Mouse (Mus musculus) adrenal gland, postnatal 14 days (tissue): Measurements from ENCODE around the gene Dapp1. TPM values are rescaled to one million over a fixed set of nuclear protein-coding genes. Genes with fewer than 3 reads are reported as not detected.
"Not testable (repeated sequence)": the region's sequence is repeated elsewhere in the genome, so short reads cannot be mapped to it uniquely, and the experiment has no call there.

Experiments
- DNase-seq: peaks from one replicate; pipeline ENCODE4 v3.0.0; 2021; ENCODE audit warnings: mixed read lengths
- total RNA-seq: library from RNA; stranded (reverse); gene quantifications from 2 replicates; pipeline ENCODE4 v1.2.3, GENCODE M21; 2021

The Dapp1 gene
- total RNA-seq, 1 experiment from 2014 or later, result 4.9 TPM

DNA sequence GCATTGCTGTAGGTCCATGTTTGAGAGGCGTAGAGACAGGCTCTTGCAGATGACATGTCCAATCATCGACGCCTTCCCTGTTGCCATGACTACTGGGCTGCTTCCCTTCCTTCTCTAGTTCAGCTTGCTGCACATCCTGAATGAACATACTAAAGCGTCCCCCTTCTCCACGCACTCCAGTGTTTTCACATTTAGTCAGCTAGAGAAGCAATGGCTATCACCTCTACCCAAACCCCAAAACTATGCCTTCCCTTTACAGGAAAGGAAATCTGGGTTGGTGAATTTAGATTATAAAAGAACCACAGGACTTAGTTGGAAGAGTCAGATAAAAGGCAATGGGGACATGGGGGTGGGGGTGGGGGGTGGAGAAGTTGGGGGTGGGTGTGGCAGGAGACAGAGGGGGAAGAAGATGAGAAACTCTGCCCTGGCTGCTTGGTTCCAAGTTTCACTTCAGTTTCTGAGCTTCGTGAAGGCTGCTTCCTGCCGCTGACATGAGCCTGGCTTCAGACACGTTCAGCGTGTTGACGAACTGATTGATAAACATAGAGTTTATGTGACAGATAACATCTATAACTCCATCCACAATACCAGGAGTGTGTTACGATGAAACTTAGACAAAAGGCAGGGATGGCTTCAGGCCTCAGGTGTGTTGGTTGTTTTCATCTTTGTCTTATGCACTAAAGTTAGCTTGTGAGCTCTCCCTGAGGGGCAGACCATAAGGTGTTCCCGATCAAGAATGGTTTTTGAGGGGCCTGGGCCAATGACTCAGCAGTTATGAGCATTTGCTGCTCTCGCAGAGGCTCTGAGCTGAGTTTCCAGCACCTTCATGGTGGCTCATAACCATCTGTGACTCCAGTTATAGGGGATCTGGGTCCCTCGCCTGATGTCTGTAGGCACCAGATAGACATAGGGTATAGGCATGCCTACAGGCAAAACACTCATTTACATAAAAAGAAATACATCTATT is 28.1 kb downstream of the Dapp1 start:
- DNase-seq, result peak; percentile 51

DNA sequence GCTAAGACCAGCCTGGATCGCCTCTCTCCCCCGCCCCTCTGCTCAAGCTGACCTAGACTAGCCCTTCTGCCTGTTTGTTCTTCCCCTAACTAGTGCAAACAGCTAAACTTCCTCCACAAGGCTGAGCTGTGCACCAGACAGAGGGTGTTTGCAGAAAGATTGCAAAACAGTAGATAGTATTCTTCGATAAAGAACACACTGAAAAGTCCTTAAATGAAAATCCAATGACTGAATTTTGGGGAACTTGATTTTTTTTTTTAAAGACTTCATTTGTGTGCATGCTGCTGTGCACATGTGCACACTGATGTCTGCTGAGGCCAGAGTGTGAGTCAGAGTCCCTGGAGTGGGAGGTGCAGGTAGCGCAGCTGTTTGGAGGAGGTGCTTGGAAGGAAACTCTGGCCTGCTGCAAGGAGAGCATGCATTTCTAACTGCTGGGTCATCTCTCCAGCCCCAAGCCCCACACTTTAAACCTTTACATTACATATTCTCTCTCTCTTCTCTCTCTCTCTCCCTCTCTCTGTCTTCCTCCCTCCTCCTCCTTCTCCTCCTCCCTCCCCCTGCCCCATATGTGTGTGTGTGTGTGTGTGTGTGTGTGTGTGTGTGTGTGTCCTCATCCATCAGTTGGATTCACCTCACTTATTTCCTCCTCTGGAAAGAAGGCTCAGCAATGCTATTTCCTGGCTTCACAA is 29.0 kb downstream of the Dapp1 start:
- peak; percentile 73 for DNase-seq

DNA sequence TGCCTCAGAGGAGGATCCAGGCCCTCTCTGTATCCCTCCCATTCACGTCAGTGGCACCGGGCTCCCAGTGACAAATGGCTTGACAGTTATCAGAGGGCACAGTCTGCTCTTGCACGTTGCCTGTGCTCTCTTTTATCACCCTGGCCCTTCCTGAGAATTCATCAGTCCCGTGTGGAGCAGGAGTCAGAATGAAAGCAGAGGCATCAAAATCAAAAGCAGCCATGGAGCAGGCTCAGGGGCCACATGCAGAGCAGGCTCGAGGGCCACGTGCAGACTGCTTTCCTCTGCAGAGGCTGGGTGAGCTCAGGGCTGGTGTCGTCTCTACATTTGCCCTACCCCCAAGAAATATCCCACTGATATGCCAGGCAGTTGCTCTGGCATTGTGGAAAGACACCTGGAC is 29.5 kb downstream of the Dapp1 start:
- DNase-seq, result peak; percentile 22

DNA sequence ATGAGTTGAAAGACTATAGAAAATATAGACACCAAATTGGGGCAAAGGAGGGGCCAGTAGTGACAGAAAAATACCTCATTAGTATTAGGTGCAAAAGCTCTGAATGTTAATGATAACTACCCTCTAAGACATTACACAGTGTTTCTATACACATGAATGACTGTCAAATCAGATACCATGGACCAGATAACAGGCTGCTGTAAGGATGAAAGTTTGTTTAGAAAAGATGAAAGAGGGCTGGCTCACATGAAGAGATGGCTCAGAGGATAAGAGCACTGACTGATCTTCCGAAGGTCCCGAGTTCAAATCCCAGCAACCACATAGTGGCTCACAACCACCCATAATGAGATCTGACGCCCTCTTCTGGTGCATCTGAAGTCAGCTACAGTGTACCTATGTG is 30.0 kb downstream of the Dapp1 start:
- DNase-seq, result not testable (repeated sequence)

DNA sequence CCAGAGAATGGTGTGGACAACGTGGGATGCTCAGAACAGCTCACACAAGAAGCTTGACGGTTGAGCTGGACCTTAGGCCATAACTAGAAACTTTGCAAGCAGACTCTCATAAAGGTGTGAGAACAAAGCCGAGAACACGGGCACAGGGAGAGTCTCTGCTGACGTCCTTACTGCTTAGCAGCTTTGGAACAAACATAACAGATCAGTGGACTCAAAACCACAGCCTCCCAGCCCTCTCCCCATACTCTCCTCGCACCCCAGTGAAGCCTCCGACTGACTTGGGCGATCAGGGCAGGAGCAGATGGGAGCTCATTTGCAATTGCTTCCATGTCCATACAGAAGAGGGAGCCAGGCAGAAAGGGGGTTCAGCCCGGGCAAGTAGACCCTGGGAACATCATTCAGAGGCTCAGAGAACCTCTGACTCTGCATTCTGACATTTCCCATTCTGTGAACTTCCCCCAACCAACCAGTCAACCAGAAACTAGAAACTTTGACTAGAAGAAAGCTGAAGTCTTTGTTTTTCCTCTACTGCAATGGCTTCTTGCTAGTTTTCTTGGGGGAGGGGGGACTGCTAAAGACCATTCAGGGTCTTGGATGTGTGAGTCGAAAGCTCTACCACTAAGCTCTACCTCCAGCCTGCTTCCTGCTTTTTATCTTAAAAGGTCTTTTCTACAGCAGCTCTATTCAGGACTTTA is 31.0 kb downstream of the Dapp1 start:
- no peak for DNase-seq

DNA sequence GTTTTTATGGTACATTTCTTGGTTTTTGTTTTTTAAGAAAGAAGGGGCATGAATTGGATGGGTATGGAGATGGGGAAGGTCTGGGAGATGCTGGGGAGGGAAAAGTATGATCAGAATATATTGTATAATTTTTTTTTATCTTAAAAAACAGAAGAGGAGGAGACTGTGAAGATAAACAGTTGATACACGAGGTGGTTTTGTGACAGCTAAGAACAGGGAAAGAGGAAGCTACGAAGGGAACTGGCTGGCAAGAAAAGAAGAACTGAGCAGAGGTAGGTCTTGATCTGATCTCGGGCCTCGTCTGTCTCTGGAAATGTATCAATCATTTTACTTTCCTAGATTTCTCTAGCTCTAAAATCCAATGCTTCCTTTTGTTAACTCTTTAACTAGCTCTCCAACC is 33.8 kb downstream of the Dapp1 start:
- DNase-seq, result no peak

DNA sequence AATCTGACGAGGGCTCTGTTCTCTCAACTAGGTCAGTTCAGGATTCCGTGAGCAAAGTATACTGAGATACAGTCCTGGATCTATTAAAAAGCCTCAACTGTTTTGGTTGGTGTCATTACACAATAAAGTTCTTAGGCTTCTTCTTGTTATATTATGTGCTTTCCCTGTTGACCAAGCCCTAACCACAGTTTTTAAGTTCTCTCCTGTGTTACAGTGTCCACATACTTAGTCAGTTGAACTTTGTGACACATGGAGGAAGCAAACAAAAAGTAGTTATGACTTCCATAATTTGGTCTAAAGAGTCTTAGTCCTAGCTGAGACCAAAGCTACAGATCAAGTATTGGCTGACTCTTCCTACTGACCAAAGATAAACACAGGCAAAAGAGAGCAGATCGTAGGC is 34.5 kb downstream of the Dapp1 start:
- no peak for DNase-seq

DNA sequence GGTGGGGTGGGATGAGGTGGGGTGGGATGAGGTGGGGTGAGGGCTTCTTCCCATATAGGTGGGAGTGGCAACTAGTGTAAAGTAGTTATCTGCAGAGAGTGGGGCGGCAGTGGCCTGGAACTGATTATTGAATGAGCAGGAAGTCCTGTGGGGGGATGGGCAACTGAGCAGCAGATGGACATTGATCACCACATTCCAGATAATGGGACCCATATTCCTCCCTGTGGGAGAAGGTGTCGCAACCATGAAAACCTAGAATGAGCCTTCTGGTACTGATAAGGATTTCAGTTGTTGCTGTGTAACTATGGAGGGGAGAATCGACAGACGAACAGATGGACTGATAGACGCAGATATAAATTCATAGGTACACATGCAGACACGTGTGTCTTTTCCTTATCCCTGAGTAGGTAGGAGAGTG is 37.6 kb downstream of the Dapp1 start:
- DNase-seq, result no peak

DNA sequence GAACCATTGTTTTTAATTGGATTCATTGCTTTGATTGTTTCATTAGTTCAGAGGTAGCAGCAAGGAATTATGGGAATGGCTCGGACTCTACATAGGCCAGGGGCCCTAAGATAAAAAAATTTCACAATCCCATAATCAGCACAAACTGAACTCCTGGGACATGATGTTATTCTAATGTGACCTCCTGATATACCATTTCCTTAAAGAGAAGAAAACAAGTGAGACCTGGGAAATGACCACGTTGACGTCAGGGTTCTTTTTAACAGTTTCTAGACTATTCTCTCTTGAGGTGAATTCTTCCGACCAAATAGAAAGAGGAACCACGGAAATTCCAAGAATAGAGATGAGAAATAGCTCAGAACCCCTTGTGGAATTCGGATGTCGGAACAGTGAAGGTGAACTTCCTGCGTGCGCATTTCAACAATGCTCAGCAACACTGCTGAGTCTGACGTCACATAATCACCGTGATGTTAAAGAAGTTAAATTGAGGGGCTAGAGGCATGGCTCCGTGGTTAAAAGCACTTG is 39.2 kb downstream of the Dapp1 start:
- no peak for DNase-seq

DNA sequence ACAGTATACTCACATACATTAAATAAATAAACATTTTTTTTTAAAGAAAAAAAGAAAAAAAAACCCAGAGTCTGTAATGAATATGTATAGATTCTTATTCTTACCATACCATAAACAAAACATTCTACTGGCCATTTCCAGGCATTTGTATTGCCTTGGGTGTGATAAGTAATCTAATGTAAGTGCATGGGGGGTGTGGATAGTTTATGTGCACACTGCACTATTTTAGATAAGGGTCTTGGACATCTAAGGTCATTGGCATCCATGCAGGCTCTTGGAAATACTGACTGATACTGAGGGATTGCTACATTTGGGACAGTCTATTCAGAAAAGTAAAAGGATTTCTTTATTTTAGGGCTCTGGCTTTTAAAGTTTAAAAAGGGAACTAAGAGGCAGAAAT is 39.8 kb downstream of the Dapp1 start:
- no peak for DNase-seq

DNA sequence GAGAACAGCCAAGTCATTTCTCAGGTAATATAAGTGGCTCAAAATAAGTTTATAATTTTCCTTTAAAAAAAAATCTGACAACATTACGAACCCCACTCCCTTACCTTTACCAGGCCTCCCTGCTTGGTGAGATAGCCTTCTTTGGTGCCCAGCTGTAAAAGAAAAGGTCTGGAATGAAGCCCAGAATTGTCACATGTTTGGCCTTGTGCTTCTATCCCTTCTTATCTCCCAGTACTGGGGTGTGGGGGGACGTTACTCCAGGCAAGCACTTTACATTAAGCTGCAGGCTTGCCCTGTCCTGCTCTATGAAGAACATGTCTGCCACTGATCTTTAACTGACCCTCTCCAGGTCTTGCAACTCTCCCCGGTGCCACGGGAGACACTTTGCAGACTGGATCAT is 40.6 kb downstream of the Dapp1 start:
- peak; percentile 74 for DNase-seq

DNA sequence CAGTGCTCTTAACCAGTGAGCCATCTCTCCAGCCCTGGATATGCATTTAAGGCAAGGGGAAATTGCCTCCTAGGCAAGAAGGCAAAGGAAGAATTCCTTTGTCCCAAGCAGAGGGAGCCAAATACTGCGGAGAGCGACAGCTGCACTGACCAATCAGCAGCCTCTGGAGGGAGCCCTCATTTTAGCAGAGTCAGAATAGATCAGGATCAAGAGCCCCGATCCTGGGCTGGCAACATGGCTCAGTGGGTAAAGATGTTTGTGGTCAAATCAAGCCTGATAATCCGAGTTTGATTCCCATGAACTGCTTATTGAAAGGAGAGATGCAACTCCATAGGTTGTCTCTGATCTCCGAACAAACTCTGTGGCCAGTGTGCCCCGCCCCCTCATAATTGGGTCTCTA is 42.7 kb downstream of the Dapp1 start:
- peak; percentile 79 for DNase-seq

DNA sequence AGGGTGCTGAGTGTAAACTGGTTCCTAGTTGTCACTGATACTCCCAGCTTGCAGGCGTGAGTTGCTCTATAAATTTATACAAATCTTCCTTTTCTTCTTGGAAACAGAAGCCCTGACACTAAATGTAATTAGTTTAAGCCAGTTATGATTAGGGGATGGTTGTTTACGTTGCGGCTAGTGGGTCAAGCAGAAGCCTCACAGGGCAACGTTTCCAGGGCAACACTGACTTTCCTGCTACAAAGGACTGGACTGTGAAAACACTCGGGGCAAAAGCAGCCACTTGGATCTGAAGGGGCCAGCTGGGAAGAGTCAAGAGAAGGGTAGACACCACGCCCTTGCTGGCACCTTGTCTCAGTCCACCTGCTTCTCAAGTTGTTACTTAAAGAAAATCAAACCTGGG is 44.8 kb downstream of the Dapp1 start:
- DNase-seq, result no peak

DNA sequence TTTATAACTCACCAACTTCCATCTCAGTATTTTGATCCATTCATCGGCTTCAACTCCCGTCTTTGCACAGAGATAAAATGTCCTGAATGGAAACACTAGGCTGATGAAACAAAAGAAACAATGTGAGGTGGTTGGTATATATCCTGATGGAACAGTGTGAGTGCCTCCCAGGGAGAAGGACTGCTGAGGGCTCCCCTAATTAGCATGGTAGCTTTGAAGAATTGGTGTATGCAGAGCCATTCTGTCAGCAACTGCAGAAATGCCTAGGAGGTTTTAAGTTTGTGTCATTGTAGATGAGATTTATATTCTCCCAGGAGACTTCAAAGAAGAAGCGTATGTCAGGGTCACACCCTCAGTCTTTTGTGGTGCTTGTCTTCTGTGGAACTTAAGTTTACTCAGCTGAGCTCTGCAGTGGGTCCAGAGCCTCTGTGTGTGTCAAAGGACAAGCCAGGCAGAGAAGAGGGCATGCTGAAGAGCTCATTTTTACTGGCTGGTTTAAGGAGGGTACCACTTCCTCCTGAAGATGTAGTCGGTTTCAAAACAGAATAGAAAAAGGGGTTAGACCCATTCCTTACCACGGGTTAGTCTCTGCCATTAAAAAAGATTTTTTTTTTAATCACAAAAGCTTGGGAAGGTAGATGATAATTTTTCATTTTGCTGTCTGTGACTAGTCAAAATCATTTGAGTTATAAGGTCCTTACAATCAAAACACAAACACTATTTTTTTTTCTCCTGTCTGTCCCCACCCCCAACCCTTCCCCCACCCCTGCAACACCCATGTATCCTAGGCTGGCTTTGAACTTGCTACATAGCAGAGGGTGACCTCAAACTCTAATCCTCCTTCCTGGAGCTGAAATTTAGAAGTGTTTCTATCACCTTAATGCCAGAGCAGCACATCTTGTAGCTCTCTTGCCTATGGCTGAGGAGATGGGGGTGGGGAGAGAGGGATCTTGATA is 45.5 kb downstream of the Dapp1 start:
- DNase-seq, result no peak

DNA sequence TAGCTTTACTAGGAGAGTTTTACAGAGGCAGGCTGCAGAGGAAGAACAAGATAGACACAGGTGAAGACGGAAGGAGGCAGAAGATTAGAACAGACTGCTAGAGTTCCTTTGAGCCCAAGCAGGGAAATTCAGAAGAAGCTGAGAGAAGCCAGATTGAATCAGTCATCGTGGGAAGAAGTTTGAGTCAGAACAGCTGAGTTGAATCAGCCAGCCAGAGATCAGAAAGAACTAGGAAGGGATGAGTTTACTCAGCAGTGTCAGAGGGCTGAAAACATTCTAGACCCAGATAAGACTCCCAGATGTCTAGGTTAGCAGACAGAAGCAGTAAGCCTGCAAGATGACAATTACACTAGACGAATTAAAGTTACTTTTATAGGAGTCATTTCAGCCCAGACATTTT is 47.4 kb downstream of the Dapp1 start:
- no peak for DNase-seq

DNA sequence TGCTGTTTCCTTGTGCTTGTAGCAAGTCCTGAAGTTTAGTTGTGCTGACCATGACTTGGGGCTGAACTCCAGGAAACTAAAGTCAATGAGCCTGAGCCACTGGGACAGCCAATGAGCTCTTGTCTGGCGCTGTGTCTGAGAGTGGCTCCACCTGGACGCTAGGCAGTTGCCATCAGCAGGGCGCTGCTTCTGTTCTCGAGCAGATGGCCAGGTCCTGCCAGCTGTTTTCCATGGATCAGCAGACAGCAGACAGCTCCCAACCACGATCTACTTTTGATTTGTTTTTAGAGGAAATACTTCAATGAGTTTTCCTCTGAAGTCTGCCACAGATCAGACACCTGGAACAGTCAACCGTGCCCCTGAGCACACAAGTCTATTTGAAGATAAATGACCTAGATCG is 48.6 kb downstream of the Dapp1 start:
- no peak for DNase-seq

DNA sequence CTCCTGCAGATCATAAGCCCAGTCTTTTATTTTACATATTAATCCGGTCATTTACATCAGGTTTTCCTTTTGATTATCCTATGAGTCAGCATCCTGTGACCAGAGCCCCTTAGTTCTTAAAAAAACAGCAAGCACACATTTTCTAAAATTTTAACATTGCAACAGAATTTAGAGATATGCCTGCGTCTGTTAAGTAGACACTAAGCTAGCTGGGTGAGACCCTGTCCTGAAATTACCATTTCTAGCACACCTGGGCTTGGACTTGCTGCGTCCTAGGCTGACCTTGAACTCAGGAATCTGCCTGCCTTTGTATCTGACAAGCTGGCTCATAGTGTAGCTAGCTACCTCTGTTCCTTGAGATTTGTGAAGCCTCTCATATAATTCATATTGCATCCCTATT is 51.4 kb downstream of the Dapp1 start:
- DNase-seq, result no peak

DNA sequence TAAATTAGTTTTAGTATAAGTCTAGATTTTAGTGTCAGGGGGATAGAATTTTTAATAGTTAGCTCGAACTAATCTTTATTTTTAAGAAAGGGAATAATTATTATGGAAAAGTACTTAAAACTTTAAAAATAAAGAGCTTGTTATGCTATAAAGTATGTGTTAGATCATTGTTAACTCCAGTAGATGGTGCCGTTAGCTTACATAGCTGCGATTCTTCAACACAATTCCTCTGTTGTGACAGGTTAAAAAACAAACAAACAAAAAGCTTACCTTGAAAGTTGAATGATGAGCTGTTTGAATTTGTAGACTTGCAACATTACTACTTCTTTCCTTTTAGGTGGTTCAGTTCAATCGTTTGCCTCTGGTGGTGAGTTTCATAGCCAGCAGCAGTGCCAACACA is 54.3 kb downstream of the Dapp1 start:
- no peak for DNase-seq

DNA sequence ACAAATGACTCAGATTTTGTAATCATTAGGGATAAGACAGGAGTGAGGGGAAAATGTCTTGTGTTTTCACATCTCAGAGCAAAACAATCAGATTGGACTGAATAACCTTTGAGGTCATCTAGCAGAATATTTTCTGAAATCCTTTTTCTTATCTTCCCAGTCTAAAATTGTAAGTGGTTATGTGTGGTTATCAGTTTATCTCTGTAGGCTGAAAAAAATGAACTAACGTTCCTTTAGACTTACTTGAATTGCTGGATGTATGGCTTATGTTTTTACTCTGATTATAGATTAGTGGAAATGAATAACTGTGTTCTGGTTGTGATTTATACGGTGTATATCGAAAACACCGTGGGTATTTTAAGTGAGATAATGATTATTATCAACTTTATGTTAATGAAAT is 60.8 kb downstream of the Dapp1 start:
- DNase-seq, result no peak

DNA sequence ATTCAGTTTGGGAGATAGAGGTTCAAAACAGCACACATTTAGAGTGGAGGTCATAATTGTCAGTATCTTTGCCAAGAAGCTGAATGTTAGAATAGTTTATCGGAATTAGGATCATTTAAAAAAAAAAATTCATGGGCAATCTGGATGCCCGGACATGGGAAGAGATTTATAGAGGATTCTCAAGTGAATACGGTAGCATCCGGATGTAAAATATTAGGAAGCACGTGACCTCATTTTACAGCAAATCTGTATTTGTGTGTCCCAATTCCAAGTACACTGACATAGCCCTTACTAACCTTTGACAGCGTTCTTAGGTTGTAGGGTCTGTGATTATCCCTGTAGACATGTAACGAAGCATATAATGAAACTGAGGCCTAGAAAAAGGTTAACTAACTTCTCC is 61.9 kb downstream of the Dapp1 start:
- DNase-seq, result no peak

DNA sequence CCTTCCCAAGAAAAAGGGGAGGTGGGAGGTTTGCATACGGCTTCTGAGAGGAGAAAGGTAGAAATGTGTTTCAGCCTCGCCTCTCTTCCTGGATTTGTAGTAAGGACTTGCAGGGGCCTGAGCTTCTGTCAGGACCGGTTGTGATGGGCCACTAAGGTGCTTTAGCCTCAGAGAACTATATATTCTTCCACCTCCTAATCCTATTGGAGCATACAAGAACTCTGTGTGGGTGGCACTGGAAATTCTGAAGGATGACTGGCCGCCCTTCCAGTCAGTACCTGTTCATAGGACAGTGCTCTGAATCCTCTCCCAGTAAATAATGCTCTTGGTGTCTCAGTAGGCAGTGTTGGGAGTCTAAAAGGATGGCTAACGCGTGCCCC is 62.4 kb downstream of the Dapp1 start:
- DNase-seq, result no peak
